Comparison of ENCODE assay signal across 19 mouse cellular contexts in genomic region chr6:136117390-136117789, GRCm38 (mm10). TPM values are rescaled to one million over a fixed set of nuclear protein-coding genes. Genes with fewer than 3 reads are reported as not detected.
A peak's percentile ranks its signal among the peaks of the same experiment; 100 is the strongest.
DNase-seq lines count a peak whose midpoint lies in the region; ATAC-seq lines count a peak whose summit lies in the region.
"Had no signal": no experiment of that assay in that cellular context is flagged by ENCODE, and none has a peak within 500 bp of the region (broad histone marks: within the 10 kb centered on the region; RNA-seq: fewer than 3 reads in every experiment).

No protein-coding gene starts in this region.

- ATAC-seq in midbrain, embryonic 11.5 days (ENCODE audit: low FRiP score): 0 out of 2 replicates have a peak, but pooled peaks have one; percentile 11
- no peak for ATAC-seq in midbrain, embryonic 14.5 days (ENCODE audit: low FRiP score, low TSS enrichment)
- ATAC-seq: forebrain, embryonic 15.5 days had no signal

- no peaks in the 10 kb centered on the region for H3K36me3 ChIP-seq in midbrain, embryonic 11.5 days (ENCODE audit: control insufficient read depth, insufficient read depth, low read length)
- no peaks in the 10 kb centered on the region for H3K36me3 ChIP-seq in midbrain, embryonic 14.5 days (ENCODE audit: control insufficient read depth, insufficient read depth, low read length)
- H3K36me3 ChIP-seq: forebrain, embryonic 15.5 days; neural tube, embryonic 13.5 days had no signal

- H3K4me3 ChIP-seq in midbrain, embryonic 11.5 days (ENCODE audit: low read depth, low read length): no peak overlapping the region
- no peak overlapping the region for H3K4me3 ChIP-seq in midbrain, embryonic 14.5 days (replicated peaks; ENCODE audit: low read depth, low read length)
- H3K4me3 ChIP-seq: erythroblast, embryonic 14.5 days; forebrain, embryonic 15.5 days; gastrocnemius, adult 2 months; neural tube, embryonic 13.5 days had no signal

- no peaks in the 10 kb centered on the region for H3K4me1 ChIP-seq in midbrain, embryonic 11.5 days (ENCODE audit: control insufficient read depth, insufficient read depth, low read length)
- no peaks in the 10 kb centered on the region for H3K4me1 ChIP-seq in midbrain, embryonic 14.5 days (ENCODE audit: control insufficient read depth, insufficient read depth, low read length)
- H3K4me1 ChIP-seq: neural tube, embryonic 13.5 days had no signal

- H3K27me3 ChIP-seq in midbrain, embryonic 11.5 days (ENCODE audit: control insufficient read depth, insufficient read depth, low read length): no peaks in the 10 kb centered on the region
- no peaks in the 10 kb centered on the region for H3K27me3 ChIP-seq in midbrain, embryonic 14.5 days (ENCODE audit: control insufficient read depth, insufficient read depth, low read length)
- H3K27me3 ChIP-seq: forebrain, embryonic 15.5 days; neural tube, embryonic 13.5 days had no signal

- no peak overlapping the region for H3K9ac ChIP-seq in midbrain, embryonic 11.5 days (ENCODE audit: low read length)
- H3K9ac ChIP-seq in midbrain, embryonic 14.5 days (replicated peaks; ENCODE audit: low read length): no peak overlapping the region
- H3K9ac ChIP-seq: forebrain, embryonic 15.5 days; neural tube, embryonic 13.5 days had no signal

- WGBS in midbrain, embryonic 11.5 days: 86% methylated on average over 3 of the region's 3 CpGs
- WGBS in midbrain, embryonic 14.5 days: 96% methylated on average over 3 of the region's 3 CpGs

- no peak overlapping the region for H3K4me2 ChIP-seq in midbrain, embryonic 11.5 days
- H3K4me2 ChIP-seq in midbrain, embryonic 14.5 days (ENCODE audit: low read length): no peak overlapping the region
- H3K4me2 ChIP-seq: forebrain, embryonic 15.5 days; neural tube, embryonic 13.5 days had no signal

- DNase-seq in adrenal gland, adult 2 months: peak; percentile 2
- no peak for DNase-seq in adrenal gland, adult 18-20 months (ENCODE audit: low spot score in 2 of 2)
- peak; percentile 12 to 21 for DNase-seq in kidney, postnatal 4 days
- no peak for DNase-seq in kidney, adult 9 months
- DNase-seq in midbrain, embryonic 11.5 days (ENCODE audit: low spot score, missing footprints): no peak
- no peak for DNase-seq in midbrain, embryonic 14.5 days
- DNase-seq in R1 (ENCODE audit: low read depth, low spot score): peak; percentile 50
- no peak for DNase-seq in gastrocnemius, adult 18-20 months (ENCODE audit: low spot score)
- DNase-seq: adrenal gland, adult 8-10 months; cerebellum, adult 11 months; gastrocnemius, adult 2 months; heart, adult 18-20 months; kidney, postnatal 14 days; liver had no signal

- no peaks in the 10 kb centered on the region for H3K9me3 ChIP-seq in midbrain, embryonic 11.5 days (ENCODE audit: control insufficient read depth, low read length)
- H3K9me3 ChIP-seq in midbrain, embryonic 14.5 days (ENCODE audit: control insufficient read depth, low read length): no peaks in the 10 kb centered on the region
- H3K9me3 ChIP-seq: forebrain, embryonic 15.5 days; neural tube, embryonic 13.5 days had no signal

- H3K27ac ChIP-seq in midbrain, embryonic 11.5 days (ENCODE audit: low read depth, low read length): no peak overlapping the region
- H3K27ac ChIP-seq in midbrain, embryonic 14.5 days (replicated peaks; ENCODE audit: low read depth, low read length): no peak overlapping the region
- H3K27ac ChIP-seq: forebrain, embryonic 15.5 days; gastrocnemius, adult 2 months; neural tube, embryonic 13.5 days had no signal

RNA-seq across cellular contexts. Expression of gene Grin2b, which starts 55.9 kb away (rescaled TPM):
- under 1 TPM; 0.07 to 0.17 TPM for total RNA-seq in adrenal gland, adult 2 months (2021)
- polyA plus RNA-seq in adrenal gland, adult 2 months (2012; rRNA removed): under 0.01 and 0.02 TPM in 2 replicates
- total RNA-seq in adrenal gland, adult 18-20 months (2021): under 1 TPM; 0.07 to 0.22 TPM
- 1.2 and 1.8 TPM in 2 replicates for polyA plus RNA-seq in midbrain, embryonic 11.5 days (2014; fragmentation: Nextera tagmentation; extraction: Ambion mirVana)
- 41.1 and 53.9 TPM in 2 replicates for polyA plus RNA-seq in midbrain, embryonic 14.5 days (2014; fragmentation: Nextera tagmentation; extraction: Ambion mirVana)
- total RNA-seq in gastrocnemius, adult 18-20 months (2021): under 1 TPM; 0.02 TPM
- total RNA-seq: hematopoietic stem cell, adult 5-6 weeks; megakaryocyte-erythroid progenitor cell, adult 5-6 weeks had no signal
- polyA plus RNA-seq: erythroblast, embryonic 14.5 days had no signal

Comparison
In these comparisons a context has a peak if more than half of its experiments do, and no peak if none do; other contexts are left out.
1. DNase-seq: peak in adrenal gland, adult 2 months (single experiment), kidney, postnatal 4 days (2 of 2) and R1 (single experiment); none in adrenal gland, adult 18-20 months (0 of 2), kidney, adult 9 months (single experiment), midbrain, embryonic 11.5 days (single experiment), midbrain, embryonic 14.5 days (single experiment) and gastrocnemius, adult 18-20 months (single experiment).